Mouse (Mus musculus) adrenal gland, postnatal 10 days (tissue): Measurements from ENCODE around the gene Appl1. TPM values are rescaled to one million over a fixed set of nuclear protein-coding genes. Genes with fewer than 3 reads are reported as not detected.

Source experiments
- DNase-seq: peaks from one replicate; pipeline ENCODE4 v3.0.0; 2021; ENCODE audit warnings: mixed read lengths
- long read RNA-seq, 2 experiments: library from polyadenylated mRNA; stranded (forward); transcript quantifications; one replicate each; pipeline ENCODE4 v2.0.0; 2021
- total RNA-seq, 2 experiments: library from RNA; stranded (reverse); gene quantifications; 2 replicates each; pipeline ENCODE4 v1.2.3; 2021

Gene Appl1
- 10 to 100 TPM; 25.8 to 32.7 TPM for total RNA-seq
- long read RNA-seq, experiment 1, full-length matches to known transcripts: 14 of 31 reads
- long read RNA-seq, experiment 1, partial matches to known transcripts: 4 of 31 reads
- long read RNA-seq, experiment 1, other reads (novel, unspliced or antisense): 13 of 31 reads
- long read RNA-seq, experiment 2, full-length matches to known transcripts: 9 of 20 reads
- long read RNA-seq, experiment 2, partial matches to known transcripts: 2 of 20 reads
- long read RNA-seq, experiment 2, other reads (novel, unspliced or antisense): 9 of 20 reads

DNA sequence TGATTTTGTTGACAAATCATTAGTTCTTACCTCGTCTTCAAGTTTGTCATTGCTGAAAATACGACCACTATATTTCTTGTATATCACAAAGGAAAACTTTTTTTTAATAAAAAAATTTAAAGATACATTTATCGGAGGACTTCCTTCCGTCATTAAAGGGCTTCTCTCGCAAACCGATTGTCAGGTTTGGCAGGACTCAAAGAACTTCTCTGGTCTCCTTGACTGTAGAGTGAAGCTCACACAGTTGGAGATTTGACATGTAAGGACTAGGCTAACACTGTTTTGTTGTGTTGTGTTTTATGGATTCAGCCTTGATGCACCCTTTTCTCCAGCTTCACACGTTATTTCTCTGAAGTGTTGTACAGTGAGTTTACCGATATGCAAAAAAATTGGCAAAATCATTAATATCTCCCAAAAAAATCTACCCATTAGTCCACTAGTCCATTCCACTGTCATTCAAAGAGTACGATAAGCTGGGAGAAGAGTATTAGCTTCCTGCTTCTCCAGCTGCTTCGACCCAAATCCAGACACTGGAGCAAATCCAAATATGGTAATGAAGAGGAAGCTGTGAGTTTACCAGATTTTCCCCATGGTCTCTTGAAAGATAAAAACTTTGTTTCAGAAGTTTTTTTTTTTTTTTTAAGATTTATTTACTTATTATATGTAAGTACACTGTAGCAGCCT lies at the start of gene Appl1:
TSS of gene Appl1 (minus strand) at position 127 of the 684 bp plus-strand sequence.
- DNase-seq: no peak

DNA sequence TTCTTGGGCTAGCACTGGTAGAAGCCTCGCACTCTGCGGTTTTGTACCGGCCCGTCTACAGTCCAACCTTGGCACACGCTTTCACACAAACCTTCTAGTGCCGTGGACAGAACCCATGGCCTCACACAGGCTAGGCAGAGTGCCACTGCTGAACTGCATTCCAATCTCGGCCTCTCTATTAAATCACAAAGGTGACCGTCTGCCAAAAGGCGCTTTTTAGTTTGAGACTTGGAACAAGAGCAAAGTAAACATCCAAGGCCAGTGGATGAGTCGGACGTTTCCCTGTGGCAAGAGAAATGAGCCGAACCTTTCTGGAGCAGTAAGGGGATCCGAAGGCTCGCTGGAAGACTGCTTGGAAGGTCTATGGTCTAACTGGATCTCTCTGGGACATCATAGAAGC lies 48.8 kb upstream of the Appl1 start:
- peak; percentile 79 for DNase-seq

DNA sequence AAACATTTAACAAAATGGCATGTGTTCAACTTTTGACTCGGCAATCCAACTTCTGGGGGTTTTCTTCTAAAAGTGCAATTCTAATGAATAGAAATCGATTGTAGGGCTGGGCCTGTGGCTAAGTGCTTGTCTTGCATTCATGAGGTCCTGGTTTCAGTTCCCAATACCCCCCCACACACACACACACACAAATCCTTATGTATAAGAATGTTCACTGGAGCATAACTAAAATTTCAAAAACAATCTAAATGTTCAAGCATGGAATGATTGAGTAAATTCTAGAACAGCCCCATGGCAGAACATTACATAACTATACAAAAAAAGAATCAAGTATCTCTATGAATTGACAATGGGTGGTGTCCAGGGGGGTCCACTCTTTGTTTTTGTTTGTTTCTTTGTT lies 46.9 kb upstream of the Appl1 start:
- no peak for DNase-seq

DNA sequence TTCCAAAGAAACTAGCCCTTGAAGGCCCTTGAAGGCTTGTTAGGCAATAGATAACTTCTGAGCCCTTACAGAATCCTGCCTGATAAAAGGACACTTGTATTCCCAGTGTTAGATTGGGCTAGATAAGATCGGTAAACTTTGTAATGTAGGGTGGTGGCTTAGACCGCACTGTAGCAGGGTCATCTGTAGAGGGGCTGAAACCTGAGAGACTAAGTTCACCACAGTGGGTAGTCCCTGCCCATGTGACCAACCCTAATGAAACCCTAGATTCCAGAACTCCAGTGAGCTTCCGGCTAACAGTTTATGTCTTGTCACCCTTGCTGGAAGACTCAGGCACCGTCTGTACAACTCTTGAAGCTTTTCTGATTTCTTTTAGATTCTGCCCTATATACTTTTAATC lies 42.6 kb upstream of the Appl1 start:
- DNase-seq: no peak

DNA sequence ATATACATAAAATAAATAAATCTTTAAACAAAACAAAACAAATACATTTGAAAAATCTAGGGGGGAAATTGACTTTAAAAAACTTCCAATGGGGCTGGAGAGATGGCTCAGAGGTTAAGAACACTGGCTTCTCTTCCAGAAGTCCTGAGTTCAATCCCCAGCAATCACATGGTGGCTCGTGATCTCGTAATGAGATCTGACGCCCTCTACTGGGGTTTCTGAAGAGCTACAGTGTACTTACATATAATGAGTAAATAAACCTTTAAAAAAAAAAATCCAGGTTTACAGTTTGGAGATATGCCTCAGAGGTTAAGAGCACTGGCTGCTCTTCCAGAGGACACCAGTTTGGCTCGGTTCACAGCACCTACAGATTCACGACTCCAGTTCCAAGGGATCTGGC lies 40.5 kb upstream of the Appl1 start:
- DNase-seq: no peak

DNA sequence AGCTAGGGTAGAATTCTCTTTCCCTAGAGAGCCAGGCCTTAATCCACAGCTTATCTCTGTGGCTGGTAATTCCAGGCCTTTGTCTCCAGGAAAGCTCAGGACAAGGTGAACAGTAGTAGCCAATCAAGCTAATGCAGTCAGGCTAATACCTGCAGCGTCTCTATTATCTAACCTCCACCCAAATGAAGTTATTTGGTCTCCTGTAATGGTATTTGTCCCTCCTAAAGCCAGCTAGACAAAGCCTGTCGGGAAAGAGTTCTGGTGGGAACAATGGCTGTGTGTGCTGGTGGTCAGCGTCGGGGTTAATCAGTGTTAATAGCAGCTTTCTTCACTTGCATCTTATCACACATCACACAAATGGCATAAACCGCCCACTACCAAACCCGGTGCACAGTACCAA lies 34.9 kb upstream of the Appl1 start:
- DNase-seq: no peak

DNA sequence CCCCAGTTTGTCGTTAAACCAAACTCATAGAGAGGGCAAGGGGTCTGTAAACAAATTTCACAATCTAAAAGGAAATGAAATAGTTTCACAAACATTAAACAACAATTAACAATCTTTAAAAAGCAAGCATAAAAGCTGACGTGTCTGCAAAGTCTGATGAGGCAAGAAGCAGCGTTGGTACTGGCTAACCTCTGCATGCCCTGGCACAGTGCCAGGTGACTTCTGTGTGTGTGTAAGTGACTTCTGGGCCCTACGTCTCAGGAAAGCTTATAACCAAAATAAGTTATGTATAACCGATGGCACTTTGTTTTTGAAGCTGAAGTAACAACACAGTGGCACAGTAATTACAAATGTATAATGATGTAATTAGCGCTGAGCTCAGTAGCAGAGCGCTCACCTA lies 33.9 kb upstream of the Appl1 start:
- peak; percentile 46 for DNase-seq

DNA sequence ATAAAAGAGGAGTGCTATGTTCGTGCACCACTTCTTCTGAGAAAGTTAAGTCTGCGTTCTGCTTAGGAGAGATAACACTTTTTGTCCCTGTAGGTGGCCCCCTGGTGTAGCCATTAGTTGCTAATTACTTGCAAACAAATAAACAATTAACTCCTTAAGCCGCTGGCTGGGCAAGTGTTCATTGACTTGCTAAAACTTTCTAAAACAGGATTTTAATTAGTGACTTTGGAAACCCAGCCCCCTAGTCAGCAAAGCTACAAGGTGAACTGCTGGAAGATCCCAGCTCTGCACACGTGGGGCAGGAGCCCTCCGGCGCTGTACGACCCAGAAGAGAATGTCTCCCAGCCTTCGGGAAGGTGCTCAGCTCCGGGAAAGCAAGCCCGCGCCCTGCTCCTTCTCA lies 29.4 kb upstream of the Appl1 start:
- DNase-seq: no peak

DNA sequence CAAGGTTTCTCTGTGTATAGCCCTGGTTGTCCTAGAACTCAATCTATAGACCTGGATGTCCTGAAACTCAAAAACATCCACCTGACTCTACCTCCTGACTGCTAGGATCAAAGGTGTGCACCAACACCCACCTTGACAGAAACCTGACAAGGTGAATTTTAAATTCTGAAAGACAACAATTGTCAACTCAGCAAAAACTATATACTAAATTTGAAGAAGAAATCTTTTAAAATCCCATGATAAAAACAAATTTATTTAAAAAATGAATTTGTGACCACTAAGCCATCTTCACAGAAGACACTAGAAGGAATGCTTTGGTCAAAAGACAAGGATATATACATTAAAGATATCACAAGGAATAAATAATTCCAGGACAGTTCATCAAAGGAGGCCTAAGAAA lies 25.2 kb upstream of the Appl1 start:
- DNase-seq: no peak

DNA sequence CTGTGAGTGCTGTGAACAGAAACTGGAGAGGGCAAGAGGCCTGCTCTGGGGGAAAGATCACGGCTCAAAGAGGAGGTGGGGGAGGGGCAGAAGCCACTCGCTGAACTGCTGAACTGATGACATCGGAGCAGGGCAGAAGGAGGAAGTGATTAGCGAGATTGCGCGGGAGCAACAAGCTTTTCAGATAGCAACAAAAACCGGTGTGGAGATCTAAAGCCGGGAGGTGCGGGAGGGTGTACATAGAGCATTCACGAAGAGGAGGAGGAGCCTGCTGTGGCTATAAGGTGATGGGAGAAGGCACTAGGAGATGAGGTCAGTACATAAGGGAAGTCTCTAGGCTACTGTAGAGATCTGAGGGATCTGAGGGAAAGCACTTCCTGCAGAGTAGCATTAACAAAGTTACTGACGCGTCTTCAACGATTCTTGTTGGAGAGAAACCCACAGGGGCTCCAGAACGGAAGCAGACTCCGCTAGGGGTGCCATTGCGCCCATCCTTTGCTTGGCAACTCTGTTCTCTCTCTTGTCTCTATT lies 23.2 kb upstream of the Appl1 start, which contains the start of gene Hesx1:
TSS of gene Hesx1 (plus strand) at position 206 of the 531 bp plus-strand sequence.
- DNase-seq: peak; percentile 71

DNA sequence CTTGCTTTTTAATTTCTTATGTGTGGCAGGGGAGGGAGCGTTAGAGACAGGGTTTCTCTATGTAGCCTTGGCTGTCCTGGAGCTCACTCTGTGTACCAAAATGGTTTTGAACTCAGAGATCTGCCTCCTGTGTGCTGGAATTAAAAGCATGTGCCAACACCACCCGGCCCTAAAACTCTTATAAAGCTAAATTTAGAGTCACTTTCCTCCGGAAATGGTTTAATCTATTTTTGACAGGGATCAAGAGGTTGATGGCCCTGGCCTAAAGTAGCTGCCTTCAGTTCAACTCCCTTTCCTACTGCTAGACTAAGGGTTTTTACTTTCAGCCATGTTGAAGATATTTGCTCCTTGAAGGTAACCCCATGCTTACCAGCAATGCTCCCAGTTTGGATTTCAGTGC lies 22.4 kb upstream of the Appl1 start:
- no peak for DNase-seq

DNA sequence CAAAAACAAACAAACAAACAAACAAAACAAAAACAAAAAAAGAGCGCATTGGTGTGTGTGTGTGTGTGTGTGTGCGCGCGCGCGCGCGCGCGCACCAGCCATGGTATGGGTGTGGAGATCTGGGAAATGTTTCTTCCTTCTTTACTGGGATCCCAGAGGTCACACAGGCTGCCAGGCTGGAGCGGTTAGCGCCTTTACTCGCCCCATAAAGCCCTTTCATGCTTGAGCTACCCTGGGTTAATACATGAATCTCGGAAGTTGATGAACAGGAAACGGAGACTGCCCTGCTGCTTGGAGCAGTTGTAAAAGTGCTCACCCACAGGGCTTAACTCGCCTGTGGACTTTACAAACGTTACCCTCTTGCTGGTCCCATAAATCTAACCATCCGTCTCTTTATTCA lies 20.6 kb upstream of the Appl1 start:
- no peak for DNase-seq

DNA sequence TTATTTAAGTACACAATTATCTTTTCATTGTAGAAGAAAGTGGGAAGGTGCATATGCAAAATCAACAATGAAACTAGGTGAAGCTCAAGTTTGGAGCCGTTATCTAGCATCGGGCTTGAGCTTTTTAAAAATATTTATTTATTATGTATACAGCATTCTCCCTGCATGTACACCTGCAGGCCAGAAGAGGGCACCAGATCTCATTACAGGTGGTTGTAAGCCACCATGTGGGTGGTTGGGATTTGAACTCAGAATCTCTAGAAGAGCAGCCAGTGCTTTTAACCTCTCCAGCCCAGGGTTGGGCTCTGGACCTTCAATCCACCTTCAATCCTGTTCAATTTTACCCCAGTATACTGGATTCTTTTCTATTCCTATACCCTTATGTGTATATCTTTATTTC lies 17.7 kb upstream of the Appl1 start:
- DNase-seq: no peak

DNA sequence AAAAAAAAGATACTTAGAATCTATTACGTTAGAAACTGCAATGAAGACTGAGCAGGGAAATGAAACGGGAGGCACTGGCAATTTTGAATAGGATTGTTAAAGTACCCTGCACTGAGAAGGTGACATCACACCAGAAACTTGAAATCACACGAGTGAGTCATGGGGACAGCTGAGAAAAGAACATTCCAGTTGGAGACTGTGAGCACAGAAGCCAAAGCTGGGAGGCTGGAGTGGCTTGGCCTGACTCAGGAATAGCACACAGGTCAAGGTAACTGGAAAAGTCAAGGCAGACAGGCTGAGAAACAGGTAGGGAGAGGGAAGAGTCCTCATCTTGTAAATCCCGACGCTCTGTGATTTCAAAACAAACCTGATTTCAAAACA lies 11.1 kb upstream of the Appl1 start:
- peak; percentile 35 for DNase-seq

DNA sequence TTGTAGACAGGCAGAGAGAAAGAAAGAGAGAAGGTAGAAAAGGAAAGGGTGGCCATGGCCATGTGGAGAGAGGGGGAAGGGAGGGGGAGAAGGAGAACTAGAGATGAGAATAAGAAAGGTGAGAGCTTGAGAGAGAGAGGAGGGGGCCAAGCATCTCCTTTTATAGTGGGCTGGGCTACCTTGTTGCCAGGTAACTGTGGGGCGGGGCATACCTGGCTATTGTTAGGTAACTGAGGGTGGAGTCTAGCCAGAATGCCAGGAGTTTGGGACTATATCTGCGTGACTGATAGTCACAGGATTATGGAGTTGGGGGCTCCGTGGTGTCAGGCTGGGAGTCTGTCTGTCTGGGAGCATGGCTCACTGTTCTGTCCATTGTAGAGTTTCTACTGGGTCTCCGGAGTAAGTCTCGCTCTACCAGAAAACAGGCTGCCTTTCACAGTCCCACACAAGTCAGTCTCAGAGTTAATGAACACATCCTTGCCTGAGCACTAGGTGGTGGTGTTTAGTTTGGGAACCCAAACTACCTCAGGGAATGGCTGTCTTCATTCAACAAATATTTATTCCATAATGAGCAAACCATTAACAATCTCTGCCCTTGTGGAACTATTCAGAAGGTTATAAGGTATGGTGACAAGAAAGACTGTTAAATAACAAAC lies 10.6 kb upstream of the Appl1 start:
- no peak for DNase-seq

DNA sequence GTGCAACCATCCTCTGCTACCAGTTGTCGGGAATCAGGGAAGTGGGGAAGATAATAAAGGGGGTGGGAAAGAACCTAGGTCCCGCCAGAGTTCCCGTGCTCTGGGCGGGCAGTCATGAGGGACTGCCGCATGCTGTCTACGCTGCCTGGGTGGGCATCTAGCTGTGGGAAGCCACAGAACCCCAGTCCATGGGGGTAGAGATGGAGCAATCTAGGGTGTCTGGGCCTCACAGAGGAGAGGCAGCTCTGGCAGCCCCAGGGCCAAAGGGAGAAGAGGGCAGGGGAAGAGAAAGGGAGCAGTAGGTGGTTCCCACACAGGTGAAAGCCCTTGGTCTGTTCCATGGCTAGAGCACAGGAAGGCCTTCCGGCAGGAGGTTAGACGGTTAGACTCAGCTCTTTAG lies 10.0 kb upstream of the Appl1 start:
- DNase-seq: no peak

DNA sequence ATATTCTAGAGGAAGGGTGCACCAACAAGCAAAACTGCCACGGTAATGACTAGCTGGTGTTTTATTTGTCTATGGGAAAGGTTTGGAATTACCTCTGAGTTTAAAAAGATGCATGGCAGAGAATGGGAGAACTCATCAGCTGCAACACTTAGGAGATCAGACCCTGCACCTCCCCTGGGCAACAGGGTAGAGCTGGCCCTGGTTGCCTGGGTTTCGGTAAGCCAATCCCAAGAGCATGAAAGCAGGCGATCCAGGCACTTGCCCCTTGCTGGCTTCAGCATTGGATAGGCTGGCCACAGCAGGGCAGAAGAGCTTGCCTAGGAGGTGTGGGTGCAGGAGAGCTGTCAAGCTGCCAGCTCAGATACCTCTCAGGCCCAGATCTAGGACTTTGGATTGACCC lies 8.8 kb upstream of the Appl1 start:
- no peak for DNase-seq

DNA sequence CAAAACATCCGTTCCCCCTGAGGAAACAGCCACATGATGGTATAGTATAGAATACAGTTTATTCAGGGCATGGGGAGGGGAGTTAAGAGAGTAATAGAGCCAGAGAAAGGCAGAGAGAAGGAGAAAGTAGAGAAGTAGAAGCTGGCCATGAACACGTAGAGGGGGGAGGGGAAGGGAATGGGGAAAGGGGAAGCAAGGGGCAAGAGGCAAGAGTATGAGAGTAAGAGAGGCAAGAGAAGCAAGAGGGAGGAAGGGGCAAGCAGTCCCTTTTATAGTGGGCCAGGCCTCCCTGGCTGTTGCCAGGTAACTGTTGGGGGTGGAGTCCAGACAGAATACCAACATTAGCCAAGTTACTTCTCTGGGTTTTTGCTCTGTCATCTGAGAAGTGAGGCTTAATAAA lies 6.5 kb upstream of the Appl1 start:
- no peak for DNase-seq

DNA sequence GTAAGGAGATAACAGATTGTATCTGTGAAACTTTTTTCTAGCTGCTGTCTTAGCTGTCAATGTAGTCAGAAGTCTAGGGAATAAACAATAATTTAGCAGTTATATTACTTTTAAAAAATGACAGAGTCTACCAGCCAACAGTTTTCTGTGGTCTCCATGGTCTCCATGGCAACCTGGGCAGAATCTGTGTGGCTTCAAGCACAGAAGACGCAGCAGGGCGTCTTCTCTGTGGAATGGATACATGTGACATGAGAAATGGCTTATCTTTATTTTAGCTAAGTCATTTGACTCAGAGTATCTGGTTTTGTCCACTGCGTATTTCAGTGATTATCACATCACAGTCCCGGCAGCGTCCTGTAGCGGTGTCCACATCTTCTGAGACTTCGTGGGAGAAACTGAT lies 5.2 kb upstream of the Appl1 start:
- no peak for DNase-seq

DNA sequence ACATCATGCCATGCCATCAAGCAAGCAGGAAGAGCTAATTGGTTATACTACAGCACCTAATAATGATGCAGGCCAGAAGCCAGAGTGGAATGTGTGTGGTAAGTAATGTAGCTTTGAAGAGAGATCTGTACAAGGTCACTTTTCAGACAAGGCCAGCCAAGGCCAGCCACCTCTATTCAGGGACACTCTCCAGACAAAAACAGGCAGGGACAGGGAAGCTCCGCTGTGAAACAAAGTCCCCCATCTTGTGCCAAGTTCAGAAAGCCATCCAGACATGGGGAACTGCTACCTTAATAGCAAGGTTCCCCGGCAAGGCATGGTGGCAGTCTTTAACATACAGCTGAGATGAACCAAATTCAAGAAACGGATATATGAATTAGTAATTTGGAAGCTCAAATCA lies 4.5 kb upstream of the Appl1 start:
- peak; percentile 52 for DNase-seq

DNA sequence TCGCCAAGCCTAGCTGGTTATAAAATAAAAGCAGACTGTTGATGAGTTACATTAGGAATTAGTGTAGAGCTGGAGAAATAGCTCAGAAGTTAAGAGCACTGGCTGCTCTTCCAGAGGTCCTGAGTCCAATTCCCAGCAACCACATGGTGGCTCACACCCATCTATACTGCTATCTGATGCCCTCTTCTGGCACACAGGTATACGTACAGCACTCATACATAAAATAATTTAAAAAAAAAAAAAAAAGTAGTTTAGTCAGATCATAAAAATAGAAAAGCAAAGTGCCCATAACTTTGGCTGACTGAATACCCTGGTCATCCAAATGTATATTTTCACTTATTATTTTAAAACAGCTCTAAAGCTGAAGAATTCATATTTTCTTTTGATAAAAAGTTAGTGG lies 2.1 kb upstream of the Appl1 start:
- DNase-seq: no peak

DNA sequence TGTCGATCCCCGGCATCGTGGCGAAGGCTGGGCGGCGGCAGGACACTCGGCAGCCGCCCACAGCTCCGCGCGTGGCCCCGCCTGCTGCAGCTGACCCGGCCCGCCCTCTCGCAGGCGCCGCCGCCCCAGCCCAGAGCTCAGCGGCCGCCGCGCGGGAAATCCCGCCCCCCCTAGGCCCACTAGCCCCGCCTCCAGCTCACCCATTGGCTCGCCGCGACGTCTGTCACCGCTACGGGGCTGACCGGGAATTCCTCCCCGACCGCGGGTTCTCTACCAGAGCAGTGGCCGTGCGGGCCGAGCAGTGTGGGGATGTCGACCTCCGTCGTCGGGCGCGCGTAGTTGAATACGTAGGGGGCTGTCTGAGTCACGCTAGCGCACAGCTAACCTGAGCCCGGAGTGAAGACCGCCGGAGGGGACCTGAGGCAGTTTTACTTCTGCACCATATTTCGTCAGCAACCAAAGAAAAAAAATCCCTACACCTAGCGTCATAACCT lies 546 bp downstream of the Appl1 start:
- peak; percentile 100 for DNase-seq

DNA sequence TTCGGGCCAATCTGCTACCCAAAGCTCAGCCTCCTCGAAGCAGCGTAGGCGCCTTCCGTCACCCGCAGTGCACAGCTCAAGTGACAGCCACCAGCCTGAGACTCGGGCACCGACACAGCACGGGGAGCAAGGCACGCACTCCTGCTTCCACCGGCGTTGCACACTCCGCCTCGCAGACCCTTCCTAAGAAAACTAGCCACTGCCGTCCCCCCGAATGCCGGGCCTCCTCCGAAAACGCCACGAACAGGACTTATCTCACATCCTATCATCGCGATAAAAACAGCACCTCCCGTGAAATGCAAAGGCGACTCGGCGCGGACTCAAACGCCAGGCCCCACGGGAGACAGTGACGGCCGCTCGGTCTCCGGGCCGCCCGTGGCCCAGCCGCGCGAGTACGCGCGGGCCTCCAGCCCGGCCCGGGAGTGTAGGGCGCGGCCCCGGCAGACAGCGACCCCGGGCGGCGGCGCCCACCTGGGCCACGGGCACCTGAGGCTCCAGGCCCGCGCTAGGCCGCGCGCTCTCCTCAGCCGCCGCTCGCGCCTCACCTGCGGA lies 1.1 kb downstream of the Appl1 start:
- peak; percentile 60 for DNase-seq
